Mouse (Mus musculus): Measurements from ENCODE around the gene Tmem213. TPM values are rescaled to one million over a fixed set of nuclear protein-coding genes. Genes with fewer than 3 reads are reported as not detected.

The Tmem213 gene
- polyA plus RNA-seq (2012; rRNA removed), result 3.4 TPM in 1 of 2 replicates, not detected in the other

- Histone ChIP-seq H3K4me3 (ENCODE audit: low read depth, low read length) (no peak within 1 kb of the TSS), H3K4me1 (ENCODE audit: control insufficient read depth, insufficient read depth, insufficient read length, low read length) (no peaks in the 10 kb centered on the region), H3K27ac (ENCODE audit: insufficient read depth, low read depth, low read length) (no peak within 1 kb of the TSS), H3K27me3 (ENCODE audit: control insufficient read depth, insufficient read depth, low read length) (no peaks in the 10 kb centered on the region), H3K36me3 (ENCODE audit: control insufficient read depth, insufficient read depth, low read length) (no peaks in the 10 kb centered on the region)
- 45% methylated on average over 9 of the region's 9 CpGs for WGBS
- TF ChIP-seq POLR2A (IDR thresholded peaks at IDR 0.05; ENCODE audit: low read depth, low read length), result no peak
- TF ChIP-seq CTCF (IDR thresholded peaks at IDR 0.05; ENCODE audit: extremely low read depth, insufficient read length, insufficient replicate concordance, low read depth, low read length), result no peak
Observed at GRCm38 (mm10) chr6:38109160-38109795, at the start of gene Tmem213. Gene Tmem213 (plus strand): TSS chr6:38109255.

- Histone ChIP-seq H3K4me1 (ENCODE audit: control insufficient read depth, insufficient read depth, insufficient read length, low read length) (no peaks in the 10 kb centered on the region), H3K36me3 (ENCODE audit: control insufficient read depth, insufficient read depth, low read length) (no peaks in the 10 kb centered on the region), H3K27ac (ENCODE audit: insufficient read depth, low read depth, low read length) (no peak overlapping the region), H3K27me3 (ENCODE audit: control insufficient read depth, insufficient read depth, low read length) (no peaks in the 10 kb centered on the region), H3K4me3 (ENCODE audit: low read depth, low read length) (no peak overlapping the region)
- 67% methylated on average over 2 of the region's 2 CpGs for WGBS
- TF ChIP-seq POLR2A (IDR thresholded peaks at IDR 0.05; ENCODE audit: low read depth, low read length), result no peak
- TF ChIP-seq CTCF (IDR thresholded peaks at IDR 0.05; ENCODE audit: extremely low read depth, insufficient read length, insufficient replicate concordance, low read depth, low read length), result no peak
Observed at GRCm38 (mm10) chr6:38064621-38065020, 44.4 kb upstream of the Tmem213 start.

GRCm38 (mm10) chr6:38065122-38065500 is 43.9 kb upstream of the Tmem213 start:
- Histone ChIP-seq H3K27me3 (ENCODE audit: control insufficient read depth, insufficient read depth, low read length) (no peaks in the 10 kb centered on the region), H3K4me1 (ENCODE audit: control insufficient read depth, insufficient read depth, insufficient read length, low read length) (no peaks in the 10 kb centered on the region), H3K27ac (ENCODE audit: insufficient read depth, low read depth, low read length) (no peak overlapping the region), H3K4me3 (ENCODE audit: low read depth, low read length) (no peak overlapping the region), H3K36me3 (ENCODE audit: control insufficient read depth, insufficient read depth, low read length) (no peaks in the 10 kb centered on the region)
- 83% methylated on average over 3 of the region's 3 CpGs for WGBS
- TF ChIP-seq CTCF (IDR thresholded peaks at IDR 0.05; ENCODE audit: extremely low read depth, insufficient read length, insufficient replicate concordance, low read depth, low read length) (no peak), POLR2A (IDR thresholded peaks at IDR 0.05; ENCODE audit: low read depth, low read length) (no peak)

- no peak overlapping the region for H3K4me3 ChIP-seq (ENCODE audit: low read depth, low read length)
- no peaks in the 10 kb centered on the region for H3K27me3 ChIP-seq (ENCODE audit: control insufficient read depth, insufficient read depth, low read length)
- 84% methylated on average over 11 of the region's 11 CpGs for WGBS
- no peak overlapping the region for H3K27ac ChIP-seq (ENCODE audit: insufficient read depth, low read depth, low read length)
- H3K36me3 ChIP-seq (ENCODE audit: control insufficient read depth, insufficient read depth, low read length), result no peaks in the 10 kb centered on the region
- no peaks in the 10 kb centered on the region for H3K4me1 ChIP-seq (ENCODE audit: control insufficient read depth, insufficient read depth, insufficient read length, low read length)
- TF ChIP-seq POLR2A (IDR thresholded peaks at IDR 0.05; ENCODE audit: low read depth, low read length) (no peak), CTCF (IDR thresholded peaks at IDR 0.05; ENCODE audit: extremely low read depth, insufficient read length, insufficient replicate concordance, low read depth, low read length) (no peak)
Observed at GRCm38 (mm10) chr6:38065501-38066122, 43.4 kb upstream of the Tmem213 start.

GRCm38 (mm10) chr6:38066215-38066614 is 42.8 kb upstream of the Tmem213 start:
- peak; percentile 36; the same call in 1 of the 2 replicates for TF ChIP-seq CTCF (IDR thresholded peaks at IDR 0.05; ENCODE audit: extremely low read depth, insufficient read length, insufficient replicate concordance, low read depth, low read length)
- TF ChIP-seq POLR2A (IDR thresholded peaks at IDR 0.05; ENCODE audit: low read depth, low read length), result no peak
- Histone ChIP-seq H3K36me3 (ENCODE audit: control insufficient read depth, insufficient read depth, low read length) (no peaks in the 10 kb centered on the region), H3K4me3 (ENCODE audit: low read depth, low read length) (no peak overlapping the region), H3K27ac (ENCODE audit: insufficient read depth, low read depth, low read length) (no peak overlapping the region), H3K4me1 (ENCODE audit: control insufficient read depth, insufficient read depth, insufficient read length, low read length) (no peaks in the 10 kb centered on the region), H3K27me3 (ENCODE audit: control insufficient read depth, insufficient read depth, low read length) (no peaks in the 10 kb centered on the region)
- WGBS, result under 1% methylated on average over 5 of the region's 5 CpGs

- no peak for TF ChIP-seq POLR2A (IDR thresholded peaks at IDR 0.05; ENCODE audit: low read depth, low read length)
- no peak for TF ChIP-seq CTCF (IDR thresholded peaks at IDR 0.05; ENCODE audit: extremely low read depth, insufficient read length, insufficient replicate concordance, low read depth, low read length)
- no peak overlapping the region for H3K4me3 ChIP-seq (ENCODE audit: low read depth, low read length)
- H3K27me3 ChIP-seq (ENCODE audit: control insufficient read depth, insufficient read depth, low read length), result no peaks in the 10 kb centered on the region
- no peaks in the 10 kb centered on the region for H3K36me3 ChIP-seq (ENCODE audit: control insufficient read depth, insufficient read depth, low read length)
- WGBS, result 78% methylated on average over 4 of the region's 4 CpGs
- H3K27ac ChIP-seq (ENCODE audit: insufficient read depth, low read depth, low read length), result no peak overlapping the region
- H3K4me1 ChIP-seq (ENCODE audit: control insufficient read depth, insufficient read depth, insufficient read length, low read length), result no peaks in the 10 kb centered on the region
Observed at GRCm38 (mm10) chr6:38071256-38071655, 37.8 kb upstream of the Tmem213 start.

GRCm38 (mm10) chr6:38072137-38072796 is 36.8 kb upstream of the Tmem213 start:
- no peaks in the 10 kb centered on the region for H3K4me1 ChIP-seq (ENCODE audit: control insufficient read depth, insufficient read depth, insufficient read length, low read length)
- 74% methylated on average over 5 of the region's 5 CpGs for WGBS
- no peak for TF ChIP-seq CTCF (IDR thresholded peaks at IDR 0.05; ENCODE audit: extremely low read depth, insufficient read length, insufficient replicate concordance, low read depth, low read length)
- no peak for TF ChIP-seq POLR2A (IDR thresholded peaks at IDR 0.05; ENCODE audit: low read depth, low read length)
- no peaks in the 10 kb centered on the region for H3K36me3 ChIP-seq (ENCODE audit: control insufficient read depth, insufficient read depth, low read length)
- H3K4me3 ChIP-seq (ENCODE audit: low read depth, low read length), result no peak overlapping the region
- H3K27ac ChIP-seq (ENCODE audit: insufficient read depth, low read depth, low read length), result no peak overlapping the region
- no peaks in the 10 kb centered on the region for H3K27me3 ChIP-seq (ENCODE audit: control insufficient read depth, insufficient read depth, low read length)

All from small intestine, adult 2 months (tissue).